Mouse (Mus musculus): Measurements from ENCODE around the gene Kif23. TPM values are rescaled to one million over a fixed set of nuclear protein-coding genes. Genes with fewer than 3 reads are reported as not detected.

Gene Kif23
- polyA plus RNA-seq, 1 experiment from 2014 or later, result 107 TPM

DNA sequence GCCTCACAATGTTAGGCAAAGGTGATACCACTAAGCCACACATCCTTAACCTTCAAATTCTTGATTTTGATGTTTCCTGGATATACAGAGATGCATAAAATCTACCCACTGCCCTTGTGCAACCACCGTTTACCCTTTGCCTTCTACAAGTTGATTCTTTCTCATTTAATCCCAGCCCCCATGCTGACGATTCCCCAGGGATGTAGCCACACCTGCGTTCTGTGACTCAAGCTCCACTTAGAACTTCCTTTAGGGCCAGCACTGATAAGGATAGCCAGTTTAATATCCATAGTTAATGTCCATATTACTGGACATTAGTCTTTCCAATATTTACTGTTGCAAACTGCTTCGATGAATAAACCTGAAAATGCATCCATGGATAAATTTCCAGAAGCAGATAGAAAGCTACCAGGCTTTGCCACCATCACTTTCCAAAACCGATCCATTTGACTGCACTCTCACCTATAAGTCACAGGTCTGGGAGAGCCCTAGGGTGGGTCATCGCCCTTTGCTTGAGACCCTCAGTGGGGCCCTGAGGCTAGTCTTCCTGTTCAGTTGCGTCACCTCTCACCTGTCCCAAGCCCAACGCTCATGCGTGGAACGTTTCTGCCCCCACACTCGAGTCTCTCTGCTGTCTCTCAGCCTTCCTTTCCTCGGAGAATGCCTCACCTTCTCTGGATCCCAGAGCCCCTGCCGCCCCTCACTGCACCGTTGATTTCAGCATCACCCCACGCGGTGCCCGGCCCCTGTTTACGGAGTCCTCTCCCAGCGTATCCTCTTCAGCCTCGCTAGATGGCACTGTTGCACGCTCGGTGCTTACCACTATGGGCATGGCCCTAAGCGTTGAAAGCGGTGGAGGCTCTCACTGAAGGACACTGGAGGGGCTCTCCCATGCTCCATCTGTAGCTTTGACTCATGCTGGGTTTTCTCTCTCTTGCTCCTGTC lies 1.1 kb upstream of the Kif23 start:
- peak; percentile 88 for DNase-seq (ENCODE audit: low spot score)

DNA sequence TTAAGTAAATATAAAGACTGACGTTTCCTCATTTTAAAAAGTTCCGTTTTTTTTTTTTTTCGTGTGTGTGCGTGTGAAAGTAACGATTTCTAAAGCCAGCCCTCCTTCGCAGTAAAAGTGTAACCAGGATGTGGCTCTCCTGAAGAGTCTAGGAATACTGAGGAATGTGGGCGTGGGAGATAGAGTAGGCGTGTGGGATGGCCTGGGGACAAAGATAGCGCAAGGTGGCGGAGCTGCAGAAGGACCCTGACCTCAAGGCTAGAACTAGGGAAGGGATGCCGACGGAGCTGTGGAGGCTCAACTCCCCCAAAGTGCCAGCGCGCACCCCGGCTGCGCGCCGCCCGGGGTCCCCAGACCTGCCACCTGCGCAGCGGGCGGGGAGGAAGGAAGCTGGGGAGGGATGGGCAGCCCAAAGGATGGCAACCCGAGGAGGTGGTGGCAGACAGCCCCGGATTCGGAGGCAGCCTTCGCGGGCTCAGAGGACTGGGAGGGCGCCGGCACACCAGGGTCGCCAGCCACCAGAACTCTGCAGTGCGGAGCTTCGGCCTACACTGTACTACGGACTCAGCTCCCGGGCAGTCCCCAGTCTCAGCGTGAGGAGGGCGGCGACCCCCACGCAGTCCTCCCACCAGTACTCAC lies 482 bp downstream of the Kif23 start:
- DNase-seq (ENCODE audit: low spot score), result peak; percentile 73

DNA sequence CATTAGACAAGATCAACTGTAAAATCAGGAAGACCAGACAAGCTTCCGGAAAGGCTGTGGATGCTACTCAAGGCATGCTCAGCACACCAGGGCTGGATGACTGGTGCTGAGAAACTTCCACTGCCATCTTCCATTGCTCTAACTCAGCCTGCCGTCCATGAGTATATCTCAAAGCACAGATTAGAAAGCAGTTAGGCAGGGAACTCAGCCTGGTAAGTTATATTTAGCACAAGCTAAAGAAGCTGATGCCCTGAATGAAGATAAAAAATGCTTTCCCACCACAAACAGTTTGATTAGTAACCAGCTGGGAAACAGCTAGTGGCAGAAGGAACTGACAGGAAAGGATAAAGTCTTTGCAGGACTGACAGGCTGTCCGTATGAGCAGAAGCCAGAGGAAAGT lies 5.5 kb downstream of the Kif23 start:
- no peak for DNase-seq (ENCODE audit: low spot score)

DNA sequence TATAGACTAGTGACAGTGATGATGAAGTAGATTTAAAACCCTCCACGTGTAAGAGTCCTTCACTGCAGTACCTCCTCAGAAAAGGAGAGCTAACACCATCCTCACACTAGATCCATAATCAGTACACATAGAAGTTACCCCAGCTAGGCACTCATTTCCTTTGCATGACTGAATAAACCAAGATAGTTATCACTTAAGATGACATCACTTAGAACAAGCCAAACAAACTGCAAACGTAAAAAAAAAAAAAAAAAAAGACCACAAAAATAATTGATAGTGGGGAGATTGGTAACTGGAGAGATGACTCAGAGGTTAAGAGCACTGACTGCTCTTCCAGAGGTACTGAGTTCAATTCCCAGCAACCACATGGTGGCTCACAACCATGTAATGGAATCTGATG lies 13.2 kb downstream of the Kif23 start:
- no peak for DNase-seq (ENCODE audit: low spot score)

DNA sequence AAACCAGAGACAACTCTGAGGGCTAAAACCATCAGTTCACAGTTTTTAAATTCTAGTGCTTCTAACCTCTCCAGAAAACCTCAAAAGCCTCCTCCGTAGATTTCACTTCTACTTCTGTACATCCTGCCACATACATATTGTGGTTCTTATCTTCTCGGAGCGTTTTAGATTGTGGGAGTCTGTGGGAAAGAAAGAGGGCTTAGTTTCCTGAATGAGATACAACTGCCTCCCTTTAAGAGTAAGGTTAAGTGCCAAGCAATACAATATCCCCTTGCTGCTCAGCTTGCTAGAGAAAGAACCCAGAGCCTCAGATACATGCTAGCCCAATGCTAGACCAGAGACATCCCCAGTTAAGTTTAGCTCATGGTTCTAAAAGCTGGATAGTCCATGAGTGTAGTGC lies 14.6 kb downstream of the Kif23 start:
- DNase-seq (ENCODE audit: low spot score), result peak; percentile 21

DNA sequence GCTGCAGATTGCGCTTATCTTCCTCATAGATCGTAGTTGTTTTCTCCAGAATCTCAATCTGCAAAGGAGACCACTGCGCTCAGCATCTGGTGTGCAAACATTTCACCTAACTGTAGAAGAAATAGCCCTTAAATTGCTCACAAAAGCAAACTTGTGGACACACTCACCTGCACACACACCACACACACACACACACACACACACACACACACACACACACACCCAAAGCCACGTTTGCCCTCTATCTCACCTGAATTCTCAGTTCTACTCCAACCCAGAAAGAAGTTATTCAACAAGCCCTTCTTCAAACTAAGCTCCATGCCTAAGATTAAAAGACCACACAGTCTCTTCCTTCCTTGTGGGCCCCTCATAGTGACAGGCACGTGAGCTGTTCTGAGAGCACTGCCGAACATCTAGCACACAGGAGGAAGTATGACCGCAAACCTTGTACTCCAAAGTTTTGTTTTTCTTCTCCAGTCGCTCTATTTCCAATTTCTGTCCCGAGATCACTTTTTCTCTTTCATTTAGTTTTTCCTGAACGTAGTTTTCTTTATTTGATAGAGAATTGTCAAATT lies 21.4 kb downstream of the Kif23 start:
- peak; percentile 79 for DNase-seq (ENCODE audit: low spot score)

DNA sequence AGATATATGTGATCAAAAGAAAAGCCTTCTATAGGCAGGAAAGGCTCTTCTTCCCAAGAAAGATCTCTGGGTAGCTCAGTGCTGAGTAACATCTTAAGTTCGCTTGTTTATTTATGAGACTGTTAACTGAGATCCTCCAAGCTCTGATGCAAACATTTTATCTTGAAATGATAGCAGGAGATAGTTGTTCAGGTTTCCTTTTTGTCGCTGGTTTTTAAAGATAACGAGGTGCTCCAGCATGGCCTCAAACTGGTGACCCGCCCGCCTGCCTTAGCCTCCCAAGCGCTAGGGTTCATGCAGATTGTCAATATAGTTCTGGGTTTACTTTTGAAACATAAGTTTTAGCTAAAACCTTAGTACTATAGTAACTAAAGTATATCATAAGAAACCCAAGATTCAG lies 26.2 kb downstream of the Kif23 start:
- no peak for DNase-seq (ENCODE audit: low spot score)

DNA sequence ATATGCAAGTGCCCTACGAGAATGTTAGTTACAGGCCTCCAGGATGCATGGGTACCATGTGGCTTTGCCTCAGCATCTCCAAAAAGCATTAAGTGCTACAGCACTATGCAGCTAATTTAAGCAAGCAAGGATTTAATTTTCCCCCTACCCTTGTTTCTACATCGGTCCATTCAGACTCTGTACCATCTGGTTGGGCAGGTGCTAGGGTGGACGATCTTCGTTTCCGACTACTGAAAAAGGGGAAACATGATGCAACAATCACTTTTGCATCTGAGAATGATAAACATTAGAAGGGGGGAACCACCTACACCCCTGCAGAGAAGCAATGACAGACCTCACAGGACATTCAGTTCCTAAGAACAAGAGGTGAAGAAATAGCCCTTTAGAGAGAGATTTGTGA lies 27.1 kb downstream of the Kif23 start:
- no peak for DNase-seq (ENCODE audit: low spot score)

DNA sequence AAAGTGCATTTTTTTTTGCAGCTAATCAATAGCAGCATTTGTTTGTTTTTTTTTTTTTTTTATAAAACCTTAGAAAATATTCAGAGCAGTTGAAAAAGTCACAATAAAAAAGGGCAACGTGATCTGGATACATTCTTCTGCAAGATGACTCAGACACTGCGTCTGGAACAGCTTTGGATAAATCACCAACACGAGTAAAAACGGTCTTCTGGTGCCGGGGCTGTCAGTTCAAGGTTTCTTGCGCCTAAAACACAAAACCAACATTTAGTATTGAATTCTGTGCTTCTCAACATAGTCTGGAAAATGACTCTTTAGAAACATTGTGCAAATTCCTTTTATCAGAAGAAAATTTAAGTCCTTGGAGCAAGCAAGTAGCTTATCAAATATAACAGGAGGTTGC lies 29.1 kb downstream of the Kif23 start:
- DNase-seq (ENCODE audit: low spot score), result no peak

DNA sequence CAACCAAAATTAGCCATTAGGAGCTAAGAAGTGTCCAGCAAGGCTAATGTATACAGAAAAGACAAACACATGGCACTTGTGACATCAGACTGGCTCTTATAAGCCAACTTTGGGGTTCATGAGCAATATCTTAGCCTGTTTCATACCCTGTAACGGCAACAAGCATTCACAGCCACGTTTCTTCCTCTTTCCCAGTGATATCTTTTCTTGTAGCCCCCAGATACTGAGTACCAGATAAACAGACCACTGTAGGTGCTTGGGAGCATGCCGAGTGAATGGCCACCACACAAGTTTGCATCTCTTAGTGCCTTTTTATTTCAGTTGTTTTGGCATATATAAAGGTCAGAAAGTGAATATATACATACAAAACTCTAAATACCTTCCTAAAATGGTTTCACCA lies 29.6 kb downstream of the Kif23 start:
- DNase-seq (ENCODE audit: low spot score), result no peak

DNA sequence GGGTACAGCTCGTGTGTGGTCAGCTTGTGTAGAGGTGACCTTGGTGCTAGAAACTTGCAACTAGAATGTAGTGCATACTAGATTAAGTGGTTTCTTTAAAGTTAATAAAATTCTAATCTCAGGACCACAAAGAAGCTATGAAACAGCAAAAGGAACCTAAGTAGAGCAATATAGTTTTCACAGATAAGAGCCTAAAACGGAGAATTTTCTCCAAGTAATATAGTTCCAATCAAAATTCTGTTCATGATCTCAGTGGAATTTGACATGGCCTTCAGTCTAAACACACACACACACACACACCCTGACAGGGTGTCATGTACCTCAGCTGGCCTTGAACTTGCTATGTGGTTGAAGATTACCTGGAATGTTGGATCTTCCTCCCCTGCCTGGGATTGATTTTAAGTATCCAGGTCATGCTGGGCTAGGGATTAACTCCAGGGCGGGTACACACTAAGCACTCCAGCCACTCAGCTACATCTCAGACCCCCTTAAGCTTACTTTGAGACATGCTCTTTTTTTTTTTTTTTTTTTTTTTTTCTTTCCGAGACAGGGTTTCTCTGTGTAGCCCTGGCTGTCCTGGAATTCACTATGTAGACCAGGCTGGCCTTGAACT lies 31.1 kb downstream of the Kif23 start:
- DNase-seq (ENCODE audit: low spot score), result no peak

DNA sequence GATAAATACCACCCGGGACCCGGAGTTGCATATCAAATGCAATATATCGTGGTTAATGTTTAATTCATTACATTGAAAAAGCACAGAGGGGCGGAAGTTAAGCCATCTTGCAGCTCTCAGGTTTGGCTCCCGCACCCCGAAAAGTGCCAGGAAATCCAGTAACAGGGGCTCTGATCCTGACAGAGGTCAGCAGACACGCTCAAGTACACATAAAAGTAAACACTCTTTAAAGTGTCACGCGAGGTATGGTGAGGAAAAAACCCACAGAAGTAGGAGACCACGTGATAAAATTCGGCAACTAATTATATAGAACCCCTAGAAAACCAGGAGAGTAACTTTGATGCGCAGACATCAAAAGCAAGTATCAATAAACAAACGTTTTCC lies 31.7 kb downstream of the Kif23 start:
- no peak for DNase-seq (ENCODE audit: low spot score)

DNA sequence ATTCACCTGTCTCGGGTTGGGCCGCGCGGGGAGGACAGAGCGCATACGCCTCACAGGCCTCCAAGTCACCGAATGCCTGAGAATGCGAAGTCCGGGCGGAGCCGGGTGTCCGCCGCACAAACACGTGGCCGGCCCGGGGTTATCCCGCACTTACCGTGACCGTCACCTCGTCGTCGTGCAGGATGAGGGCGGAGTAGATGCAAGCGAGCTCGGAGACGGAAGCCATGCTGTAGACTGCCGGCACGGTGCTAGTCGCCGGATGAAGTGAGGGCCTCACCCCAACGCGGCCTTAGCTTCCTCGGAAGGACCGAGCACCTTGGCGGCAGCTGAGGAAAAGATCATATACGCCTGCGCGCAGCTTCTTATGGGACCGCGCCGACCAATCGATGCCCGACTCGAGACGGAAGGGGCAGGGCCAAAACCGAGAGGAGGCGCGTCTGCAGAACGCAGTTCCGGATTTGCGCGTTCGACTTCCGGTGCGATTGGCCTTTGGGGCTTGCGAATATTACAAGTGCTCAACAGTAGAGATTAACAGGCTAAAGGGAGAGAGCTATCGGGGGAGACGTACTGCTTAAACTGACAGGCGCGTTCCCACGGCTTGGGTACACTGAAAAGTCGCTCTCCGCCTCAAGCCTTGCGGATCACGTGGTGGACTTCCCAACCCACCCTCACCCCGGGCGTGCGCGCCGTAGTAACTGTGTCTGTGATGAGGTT lies 32.2 kb downstream of the Kif23 start, which contains the start of gene Rplp1:
Gene Rplp1, minus strand, starts transcription at position 340 of the 714 bp plus-strand sequence.
- DNase-seq (ENCODE audit: low spot score), result peak; percentile 98

DNA sequence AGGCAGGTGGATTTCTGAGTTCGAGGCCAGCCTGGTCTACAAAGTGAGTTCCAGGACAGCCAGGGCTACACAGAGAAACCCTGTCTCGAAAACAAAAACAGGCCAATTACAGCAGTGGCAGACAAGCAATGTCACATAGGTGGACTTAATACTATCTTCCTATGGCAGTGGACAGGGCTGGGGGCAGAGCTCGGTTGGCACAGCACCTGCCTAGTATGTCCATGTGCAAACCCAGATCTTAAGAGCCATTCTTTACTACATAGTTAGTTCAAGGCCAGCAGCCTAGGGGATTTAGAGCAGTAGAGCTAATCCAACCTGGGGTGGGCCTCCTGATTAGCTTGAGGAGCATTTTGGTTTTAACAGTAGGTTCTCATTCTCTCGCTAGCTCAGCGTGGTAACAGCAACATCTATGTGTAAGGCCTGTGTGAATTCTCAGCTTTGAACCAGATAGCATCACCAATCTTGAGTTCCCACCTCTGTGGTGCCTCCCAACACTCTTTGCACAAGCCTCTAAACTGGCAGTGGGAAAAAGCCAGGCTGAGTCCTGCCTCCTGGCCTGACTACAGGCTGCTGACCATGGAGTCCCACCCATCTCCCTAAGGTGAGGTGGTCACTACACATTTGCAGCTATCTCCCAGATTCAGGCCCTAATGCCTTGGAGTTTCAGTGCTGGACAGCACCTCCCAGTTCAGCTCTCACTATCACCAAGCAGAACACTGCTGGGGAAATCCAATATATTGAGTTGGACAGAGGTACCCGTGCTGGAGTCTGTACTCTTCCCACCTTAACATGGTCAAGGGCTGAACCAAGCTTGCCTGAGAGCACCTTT lies 35.1 kb downstream of the Kif23 start:
- DNase-seq (ENCODE audit: low spot score), result no peak

DNA sequence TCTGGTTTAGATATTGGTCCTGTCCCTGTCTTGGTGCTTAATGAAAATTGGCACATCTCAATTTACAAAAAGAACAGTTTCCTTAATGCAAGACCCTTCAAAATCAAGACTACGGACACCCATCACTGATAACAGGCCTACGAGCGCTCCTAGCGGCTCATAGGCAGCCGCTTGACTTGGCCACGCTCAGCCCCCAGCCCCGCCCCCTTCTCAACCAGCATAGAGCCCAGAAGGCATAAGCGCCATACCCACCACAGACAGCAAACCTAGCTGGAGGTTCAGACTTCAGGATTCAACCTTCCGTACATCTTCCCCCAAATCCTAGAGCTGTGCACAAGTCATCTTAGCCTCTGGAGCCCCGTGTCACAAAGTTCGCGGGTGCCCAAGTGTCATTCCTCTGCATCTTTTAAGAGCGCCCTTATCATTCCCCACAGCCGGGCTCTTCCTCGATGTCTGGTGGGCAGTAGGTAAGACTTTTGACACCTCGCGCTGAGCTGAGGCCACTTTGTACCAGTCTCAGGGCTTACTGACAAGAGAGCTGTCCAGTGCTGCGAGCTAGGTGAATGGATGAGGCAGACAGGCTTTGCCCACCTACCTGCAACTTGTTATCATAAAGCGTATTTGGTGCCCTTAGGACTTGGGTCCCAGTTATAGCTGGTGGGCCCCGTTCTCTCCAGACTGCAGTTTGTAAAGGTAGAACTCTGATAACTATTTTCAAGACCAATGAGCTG lies 35.9 kb downstream of the Kif23 start:
- no peak for DNase-seq (ENCODE audit: low spot score)

DNA sequence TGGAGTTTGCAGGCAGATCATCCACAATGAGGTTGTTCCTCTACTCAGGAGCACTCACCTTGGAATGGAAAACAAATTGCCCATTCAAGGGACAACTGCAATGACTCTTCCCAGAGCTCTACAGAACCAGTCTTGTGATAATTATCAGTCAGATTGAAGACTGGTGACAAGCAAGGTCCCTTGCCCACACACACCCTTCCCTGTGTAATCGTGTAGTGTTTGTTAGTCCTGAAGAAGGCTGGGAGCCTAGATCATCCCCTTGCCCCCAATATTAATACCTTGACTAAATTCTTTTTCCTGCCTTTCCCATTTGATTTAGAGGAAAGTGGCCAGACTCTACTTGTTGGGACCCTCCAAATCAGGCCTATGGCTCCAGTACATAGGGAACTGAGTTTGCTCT lies 36.9 kb downstream of the Kif23 start:
- DNase-seq (ENCODE audit: low spot score), result no peak

DNA sequence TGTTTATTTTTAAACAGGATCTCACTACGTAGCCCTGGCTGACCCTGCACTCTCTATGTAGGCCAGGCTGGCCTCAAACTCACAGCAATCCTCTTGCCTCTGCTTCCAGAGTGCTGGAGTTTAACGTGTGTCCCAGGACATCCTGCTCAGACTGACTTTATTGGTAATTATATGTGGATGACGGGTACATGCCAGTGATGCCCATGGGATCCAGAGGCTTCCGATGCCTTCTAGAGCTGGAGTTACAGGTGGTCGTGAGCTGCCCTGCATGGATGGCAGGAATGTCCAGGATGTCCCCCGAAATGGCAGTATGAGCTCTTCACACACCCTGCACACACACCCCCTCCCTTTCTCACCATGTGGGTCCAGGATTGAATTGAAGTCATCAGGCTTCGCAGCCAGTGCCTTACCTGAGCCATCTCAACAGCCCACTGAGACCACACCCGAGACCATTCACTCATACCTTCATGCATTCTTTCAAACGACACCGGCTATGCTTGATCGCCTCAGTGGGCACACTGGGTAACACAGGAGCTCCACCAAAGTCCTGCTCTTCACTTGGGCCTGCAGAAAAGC lies 37.7 kb downstream of the Kif23 start:
- DNase-seq (ENCODE audit: low spot score), result no peak

DNA sequence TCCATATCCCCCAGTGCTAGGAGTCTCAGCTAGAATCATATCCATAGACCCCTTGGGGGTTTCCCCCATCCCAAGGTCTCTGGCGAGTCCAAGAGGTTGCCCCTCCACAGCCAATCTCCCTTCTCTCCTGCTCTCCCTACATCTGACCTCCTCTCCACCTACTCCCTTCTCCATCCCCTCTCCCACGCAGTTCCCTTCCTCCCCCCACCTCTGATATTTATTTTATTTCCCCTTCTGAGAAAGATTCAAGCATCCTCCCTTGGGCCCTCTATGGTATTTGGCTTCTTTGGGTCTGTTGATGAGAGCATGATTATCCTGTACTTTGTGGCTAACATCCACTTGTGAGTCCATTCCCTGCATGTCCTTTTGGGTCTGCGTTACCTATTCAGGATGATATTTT lies 38.2 kb downstream of the Kif23 start:
- no peak for DNase-seq (ENCODE audit: low spot score)

DNA sequence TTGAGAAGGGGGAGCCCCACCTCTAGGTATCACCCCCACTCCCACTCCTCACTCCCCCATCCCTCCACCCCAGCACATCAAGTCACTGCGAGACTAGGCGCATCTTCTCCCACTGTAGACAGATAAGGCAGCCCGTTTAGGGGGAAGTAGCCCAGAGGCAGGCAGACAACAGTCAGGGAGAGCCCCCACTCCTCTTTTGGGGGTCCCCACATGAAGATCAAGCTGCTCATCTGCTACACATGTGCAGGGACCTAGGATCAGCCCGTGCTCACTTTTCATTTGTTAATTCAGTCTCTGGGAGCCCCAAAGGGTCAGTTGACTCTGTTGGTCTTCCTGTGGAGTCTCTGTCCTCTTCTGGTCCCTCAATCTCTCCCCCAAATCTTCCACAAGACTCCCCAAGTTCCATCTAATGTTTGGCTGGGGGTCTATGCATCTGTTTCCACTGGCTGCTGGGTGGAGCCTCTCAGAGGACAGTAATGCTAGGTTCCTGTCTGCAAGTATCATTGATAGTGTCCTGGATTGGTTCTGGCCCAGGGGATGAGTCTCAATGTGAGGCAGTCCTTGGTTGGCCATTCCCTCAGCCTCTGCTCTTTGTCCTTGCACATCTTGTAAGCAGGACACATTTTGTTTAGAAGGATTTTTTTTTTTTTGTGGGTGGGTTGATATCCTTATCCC lies 38.8 kb downstream of the Kif23 start:
- DNase-seq (ENCODE audit: low spot score), result no peak
